ENCODE assay signal across 27 mouse cellular contexts in genomic region chr11:72393243-72393642, GRCm38 (mm10). TPM values are rescaled to one million over a fixed set of nuclear protein-coding genes. Genes with fewer than 3 reads are reported as not detected.
DNase-seq lines count a peak whose midpoint lies in the region; ATAC-seq and TF ChIP-seq lines count a peak whose summit lies in the region.
"Had no signal": no experiment of that assay in that cellular context is flagged by ENCODE, and none has a peak within 500 bp of the region (broad histone marks: within the 10 kb centered on the region; RNA-seq: fewer than 3 reads in every experiment).

No protein-coding gene starts in this region.

- TF ChIP-seq EP300 in stomach, postnatal 0 days (optimal IDR thresholded peaks at IDR 0.05): no peak

- no peaks in the 10 kb centered on the region for H3K9me3 ChIP-seq in lung, embryonic 14.5 days (ENCODE audit: low read depth, low read length)
- no peaks in the 10 kb centered on the region for H3K9me3 ChIP-seq in stomach, embryonic 16.5 days (replicated peaks; ENCODE audit: control insufficient read depth, low read length)
- no peaks in the 10 kb centered on the region for H3K9me3 ChIP-seq in stomach, postnatal 0 days (ENCODE audit: control insufficient read depth, low read length)
- H3K9me3 ChIP-seq: forebrain, embryonic 15.5 days; hindbrain, embryonic 10.5 days; intestine, embryonic 15.5 days; limb, embryonic 12.5 days; liver, embryonic 13.5 days; stomach, embryonic 15.5 days had no signal

- no peak for TF ChIP-seq CTCF in gastrocnemius, adult 2 months (IDR thresholded peaks at IDR 0.05)
- no peak for TF ChIP-seq CTCF in lung, embryonic 14.5 days (IDR thresholded peaks at IDR 0.05; ENCODE audit: low read depth)
- TF ChIP-seq CTCF in stomach, postnatal 0 days (IDR thresholded peaks at IDR 0.05; ENCODE audit: low read depth): no peak

- no peak for ATAC-seq in lung, embryonic 14.5 days (ENCODE audit: insufficient read depth)
- ATAC-seq in stomach, embryonic 16.5 days (ENCODE audit: insufficient read depth, low FRiP score): no peak
- no peak for ATAC-seq in stomach, postnatal 0 days (ENCODE audit: low FRiP score, low TSS enrichment)
- ATAC-seq: forebrain, embryonic 15.5 days; hindbrain, embryonic 16.5 days; intestine, embryonic 15.5 days; midbrain, embryonic 16.5 days; Patski had no signal

- H3K27me3 ChIP-seq in lung, embryonic 14.5 days (ENCODE audit: insufficient read depth, low read length): no peaks in the 10 kb centered on the region
- H3K27me3 ChIP-seq in stomach, embryonic 16.5 days (ENCODE audit: control insufficient read depth, insufficient read depth, low read length): no peaks in the 10 kb centered on the region
- no peaks in the 10 kb centered on the region for H3K27me3 ChIP-seq in stomach, postnatal 0 days (ENCODE audit: control insufficient read depth, insufficient read depth, low read length)
- H3K27me3 ChIP-seq: forebrain, embryonic 15.5 days; intestine, embryonic 15.5 days; limb, embryonic 12.5 days; liver, embryonic 13.5 days; Patski; stomach, embryonic 15.5 days had no signal

- WGBS in lung, embryonic 14.5 days: 48% methylated on average over 3 of the region's 3 CpGs
- WGBS in stomach, embryonic 16.5 days: 78% methylated on average over 3 of the region's 3 CpGs
- WGBS in stomach, postnatal 0 days: 90% methylated on average over 3 of the region's 3 CpGs

- H3K4me2 ChIP-seq in lung, embryonic 14.5 days: peak overlapping the region; percentile 12; the same call in 1 of the 2 replicates
- no peak overlapping the region for H3K4me2 ChIP-seq in stomach, embryonic 16.5 days (ENCODE audit: low read depth, low read length)
- no peak overlapping the region for H3K4me2 ChIP-seq in stomach, postnatal 0 days (replicated peaks; ENCODE audit: low read depth)
- H3K4me2 ChIP-seq: forebrain, embryonic 15.5 days; intestine, embryonic 15.5 days; limb, embryonic 12.5 days; liver, embryonic 13.5 days; stomach, embryonic 15.5 days had no signal

- no peak overlapping the region for H3K9ac ChIP-seq in lung, embryonic 14.5 days
- no peak overlapping the region for H3K9ac ChIP-seq in stomach, embryonic 16.5 days (ENCODE audit: low read length)
- H3K9ac ChIP-seq in stomach, postnatal 0 days (ENCODE audit: low read length): no peak overlapping the region
- H3K9ac ChIP-seq: forebrain, embryonic 15.5 days; intestine, embryonic 15.5 days; limb, embryonic 12.5 days; liver, embryonic 13.5 days; stomach, embryonic 15.5 days had no signal

- peak overlapping the region; percentile 41 for H3K4me3 ChIP-seq in gastrocnemius, adult 2 months
- no peak overlapping the region for H3K4me3 ChIP-seq in lung, embryonic 14.5 days (ENCODE audit: low read depth, low read length)
- no peak overlapping the region for H3K4me3 ChIP-seq in stomach, embryonic 16.5 days (replicated peaks; ENCODE audit: low read length)
- H3K4me3 ChIP-seq in stomach, postnatal 0 days (ENCODE audit: low read depth, low read length): no peak overlapping the region
- H3K4me3 ChIP-seq: forebrain, embryonic 15.5 days; hindbrain, embryonic 10.5 days; intestine, embryonic 15.5 days; limb, embryonic 12.5 days; liver, embryonic 13.5 days; myocyte; stomach, embryonic 15.5 days had no signal

- peaks cover 52% of the 10 kb centered on the region for H3K4me1 ChIP-seq in lung, embryonic 14.5 days (ENCODE audit: insufficient read depth)
- peaks cover 26% of the 10 kb centered on the region for H3K4me1 ChIP-seq in stomach, embryonic 16.5 days (ENCODE audit: control insufficient read depth, insufficient read depth, low read length)
- peaks cover 10% of the 10 kb centered on the region for H3K4me1 ChIP-seq in stomach, postnatal 0 days (replicated peaks; ENCODE audit: control insufficient read depth, insufficient read depth)
- H3K4me1 ChIP-seq: hindbrain, embryonic 10.5 days had no signal

- peaks cover 91% of the 10 kb centered on the region for H3K36me3 ChIP-seq in lung, embryonic 14.5 days (ENCODE audit: insufficient read depth)
- no peaks in the 10 kb centered on the region for H3K36me3 ChIP-seq in stomach, embryonic 16.5 days (ENCODE audit: control insufficient read depth, insufficient read depth, low read length)
- no peaks in the 10 kb centered on the region; the same call in 1 of the 2 replicates for H3K36me3 ChIP-seq in stomach, postnatal 0 days (ENCODE audit: control insufficient read depth, insufficient read depth, low read length)
- H3K36me3 ChIP-seq: forebrain, embryonic 15.5 days; intestine, embryonic 15.5 days; limb, embryonic 12.5 days; liver, embryonic 13.5 days; stomach, embryonic 15.5 days had no signal

- peak; percentile 9 for DNase-seq in gastrocnemius, adult 2 months
- DNase-seq in gastrocnemius, postnatal 14 days: no peak
- DNase-seq in lung, embryonic 14.5 days: no peak
- no peak for DNase-seq in lung, postnatal 25 days (ENCODE audit: low spot score)
- no peak for DNase-seq in stomach, postnatal 0 days (ENCODE audit: low spot score)
- DNase-seq in thymus, postnatal 25 days: no peak
- DNase-seq: cerebellum, adult 11 months; cerebellum, adult 9-11 months; kidney, adult 9 months; liver, embryonic 13.5 days; thymus, adult 2 months had no signal

- intact Hi-C loops in gastrocnemius, adult 2 months (cut with DNase I): no loop called here
- intact Hi-C loops in gastrocnemius, postnatal 14 days (cut with DNase I; ENCODE audit: low total_unique reads): no loop called here

- H3K27ac ChIP-seq in gastrocnemius, adult 2 months: peak overlapping the region; percentile 92
- peak overlapping the region; percentile 80 for H3K27ac ChIP-seq in lung, embryonic 14.5 days (ENCODE audit: low read depth)
- H3K27ac ChIP-seq in stomach, embryonic 16.5 days (ENCODE audit: low read length): 0 out of 2 replicates have a peak overlapping the region, but pooled peaks have one; percentile 26
- H3K27ac ChIP-seq in stomach, postnatal 0 days (replicated peaks): no peak overlapping the region
- H3K27ac ChIP-seq: forebrain, embryonic 15.5 days; hindbrain, embryonic 10.5 days; intestine, embryonic 15.5 days; liver, embryonic 13.5 days; stomach, embryonic 15.5 days had no signal

RNA-seq across cellular contexts. Expression of gene Smtnl2, which starts 18.3 kb away (rescaled TPM):
- 100 to 1,000 TPM; 238 to 342 TPM for total RNA-seq in gastrocnemius, adult 2 months (2021)
- 100 to 1,000 TPM; 160 to 162 TPM for total RNA-seq in gastrocnemius, postnatal 14 days (2021)
- polyA plus RNA-seq in lung, embryonic 14.5 days (2014; fragmentation: Nextera tagmentation; extraction: Ambion mirVana): 107 and 122 TPM in 2 replicates
- polyA plus RNA-seq in stomach, embryonic 16.5 days (2015; fragmentation: Nextera tagmentation; extraction: Ambion mirVana): 44.0 and 46.2 TPM in 2 replicates
- 25.8 and 26.9 TPM in 2 replicates for polyA plus RNA-seq in stomach, postnatal 0 days (2015; fragmentation: Nextera tagmentation; extraction: Ambion mirVana)

RNA-seq across cellular contexts. Expression of gene Tekt1, which starts 31.0 kb away (rescaled TPM):
- total RNA-seq in gastrocnemius, adult 2 months (2021): 1 to 10 TPM in 1 of 2 experiments, under 1 TPM in 1; 0.33 to 2.6 TPM
- total RNA-seq in gastrocnemius, postnatal 14 days (2021): under 1 TPM; 0.78 TPM
- polyA plus RNA-seq in lung, embryonic 14.5 days (2014; fragmentation: Nextera tagmentation; extraction: Ambion mirVana): 6.1 and 6.5 TPM in 2 replicates
- polyA plus RNA-seq in stomach, embryonic 16.5 days (2015; fragmentation: Nextera tagmentation; extraction: Ambion mirVana): 0.18 and 0.59 TPM in 2 replicates
- 0.13 TPM in 1 of 2 replicates, not detected in the other for polyA plus RNA-seq in stomach, postnatal 0 days (2015; fragmentation: Nextera tagmentation; extraction: Ambion mirVana)
- total RNA-seq: megakaryocyte-erythroid progenitor cell, adult 5-6 weeks had no signal
- polyA plus RNA-seq: liver, embryonic 13.5 days; myocyte; Patski had no signal

RNA-seq across cellular contexts. Expression of gene Ggt6, which starts 42.1 kb away (rescaled TPM):
- 1 to 10 TPM in 1 of 2 experiments, under 1 TPM in 1; 0.67 to 5.5 TPM for total RNA-seq in gastrocnemius, adult 2 months (2021)
- under 1 TPM; 0.18 to 0.38 TPM for total RNA-seq in gastrocnemius, postnatal 14 days (2021)
- not detected in 2 replicates for polyA plus RNA-seq in lung, embryonic 14.5 days (2014; fragmentation: Nextera tagmentation; extraction: Ambion mirVana)
- 8.1 and 8.9 TPM in 2 replicates for polyA plus RNA-seq in stomach, embryonic 16.5 days (2015; fragmentation: Nextera tagmentation; extraction: Ambion mirVana)
- 12.9 and 13.0 TPM in 2 replicates for polyA plus RNA-seq in stomach, postnatal 0 days (2015; fragmentation: Nextera tagmentation; extraction: Ambion mirVana)
- total RNA-seq: heart, adult 18-20 months; left cerebral cortex, postnatal 14 days; megakaryocyte-erythroid progenitor cell, adult 5-6 weeks had no signal
- polyA plus RNA-seq: embryonic facial prominence, embryonic 11.5 days; forebrain, embryonic 15.5 days; heart, postnatal 0 days; hindbrain, embryonic 10.5 days; hindbrain, embryonic 16.5 days; liver, embryonic 13.5 days; midbrain, embryonic 16.5 days; myocyte; neural tube, embryonic 14.5 days had no signal

RNA-seq across cellular contexts. Expression of gene Mybbp1a, which starts 47.9 kb away (rescaled TPM):
- total RNA-seq in gastrocnemius, adult 2 months (2021): 10 to 100 TPM; 60.2 to 60.9 TPM
- total RNA-seq in gastrocnemius, postnatal 14 days (2021): 10 to 100 TPM; 58.7 to 62.8 TPM
- 157 and 161 TPM in 2 replicates for polyA plus RNA-seq in lung, embryonic 14.5 days (2014; fragmentation: Nextera tagmentation; extraction: Ambion mirVana)
- 117 and 133 TPM in 2 replicates for polyA plus RNA-seq in stomach, embryonic 16.5 days (2015; fragmentation: Nextera tagmentation; extraction: Ambion mirVana)
- 52.2 and 57.6 TPM in 2 replicates for polyA plus RNA-seq in stomach, postnatal 0 days (2015; fragmentation: Nextera tagmentation; extraction: Ambion mirVana)
